ENCODE assay signal across 8 mouse cellular contexts in genomic region chr15:93594296-93594887, GRCm38 (mm10). TPM values are rescaled to one million over a fixed set of nuclear protein-coding genes. Genes with fewer than 3 reads are reported as not detected.
A peak's percentile ranks its signal among the peaks of the same experiment; 100 is the strongest.
DNase-seq lines count a peak whose midpoint lies in the region; ATAC-seq and TF ChIP-seq lines count a peak whose summit lies in the region.

No protein-coding gene starts in this region.

- ATAC-seq in frontal cortex, adult (ENCODE audit: low TSS enrichment) = no peak
- ATAC-seq in forebrain, postnatal 0 days = no peak
- no peak for ATAC-seq in stomach, embryonic 15.5 days (ENCODE audit: insufficient read depth, low FRiP score, low read depth)

- TF ChIP-seq POLR2A in ES-Bruce4 (IDR thresholded peaks at IDR 0.05; ENCODE audit: insufficient read depth, low read length) = no peak
- TF ChIP-seq POLR2A in liver, adult 2 months (IDR thresholded peaks at IDR 0.05; ENCODE audit: extremely low read depth, insufficient read depth, low read length) = no peak

- peak; percentile 28 to 43 for DNase-seq in frontal cortex, postnatal 36 days (ENCODE audit: low spot score in 2 of 2)
- no peak for DNase-seq in forebrain, postnatal 0 days
- DNase-seq in liver, adult 2 months (ENCODE audit: extremely low read depth, low read depth, low spot score) = no peak
- no peak for DNase-seq in retina, postnatal 1 day
- no peak for DNase-seq in right cerebral cortex, postnatal 4 days

- no peak for TF ChIP-seq EP300 in ES-Bruce4 (IDR thresholded peaks at IDR 0.05; ENCODE audit: insufficient read depth, low read depth, low read length)

- H3K36me3 ChIP-seq in ES-Bruce4 (ENCODE audit: control insufficient read depth, insufficient read depth, low read length, poor library complexity, severe bottlenecking) = no peaks in the 10 kb centered on the region
- H3K36me3 ChIP-seq in forebrain, postnatal 0 days (ENCODE audit: insufficient read depth) = no peaks in the 10 kb centered on the region
- H3K36me3 ChIP-seq in liver, adult 2 months (ENCODE audit: control insufficient read depth, insufficient read depth, low read length) = no peaks in the 10 kb centered on the region
- no peaks in the 10 kb centered on the region for H3K36me3 ChIP-seq in stomach, embryonic 15.5 days

- H3K27ac ChIP-seq in ES-Bruce4 (ENCODE audit: insufficient read depth, low read length) = no peak overlapping the region
- no peak overlapping the region for H3K27ac ChIP-seq in forebrain, postnatal 0 days (ENCODE audit: low read depth, low read length)
- H3K27ac ChIP-seq in liver, adult 2 months (replicated peaks; ENCODE audit: insufficient read depth, low read depth, low read length) = peak overlapping the region; percentile 47
- peak overlapping the region; percentile 40; the same call in 1 of the 2 replicates for H3K27ac ChIP-seq in stomach, embryonic 15.5 days

- H3K9me3 ChIP-seq in ES-Bruce4 (replicated peaks; ENCODE audit: control insufficient read depth, insufficient read depth, low read length, poor library complexity, severe bottlenecking) = no peaks in the 10 kb centered on the region
- H3K9me3 ChIP-seq in forebrain, postnatal 0 days (ENCODE audit: low read length) = no peaks in the 10 kb centered on the region
- H3K9me3 ChIP-seq in stomach, embryonic 15.5 days = no peaks in the 10 kb centered on the region

- no peaks in the 10 kb centered on the region for H3K4me1 ChIP-seq in ES-Bruce4 (ENCODE audit: control insufficient read depth, insufficient read depth, low read length)
- H3K4me1 ChIP-seq in forebrain, postnatal 0 days (ENCODE audit: insufficient read depth) = peaks cover 8% of the 10 kb centered on the region; the same call in 1 of the 2 replicates
- 0 out of 2 replicates have a peak, but pooled peaks cover 2% of the 10 kb centered on the region for H3K4me1 ChIP-seq in liver, adult 2 months (ENCODE audit: control insufficient read depth, insufficient read depth, low read length)
- H3K4me1 ChIP-seq in stomach, embryonic 15.5 days = peaks cover 27% of the 10 kb centered on the region

- no peak overlapping the region for H3K4me3 ChIP-seq in ES-Bruce4 (ENCODE audit: low read depth, low read length)
- H3K4me3 ChIP-seq in forebrain, postnatal 0 days (ENCODE audit: low read depth, low read length) = peak overlapping the region; percentile 84
- peak overlapping the region; percentile 80; the same call in 1 of the 2 replicates for H3K4me3 ChIP-seq in liver, adult 2 months (ENCODE audit: insufficient read depth, low read depth, low read length)
- H3K4me3 ChIP-seq in stomach, embryonic 15.5 days (replicated peaks) = peak overlapping the region; percentile 93

- no peak for TF ChIP-seq CTCF in ES-Bruce4 (IDR thresholded peaks at IDR 0.05; ENCODE audit: low read depth, low read length)
- TF ChIP-seq CTCF in forebrain, postnatal 0 days (IDR thresholded peaks at IDR 0.05; ENCODE audit: low read depth) = no peak
- TF ChIP-seq CTCF in liver, adult 2 months (IDR thresholded peaks at IDR 0.05; ENCODE audit: low read depth, low read length) = no peak

- H3K4me2 ChIP-seq in forebrain, postnatal 0 days (ENCODE audit: low read depth) = peak overlapping the region; percentile 90
- H3K4me2 ChIP-seq in stomach, embryonic 15.5 days = peak overlapping the region; percentile 92

- 30% methylated on average over 10 of the region's 10 CpGs for WGBS in forebrain, postnatal 0 days
- 41% methylated on average over 10 of the region's 10 CpGs for WGBS in liver, adult 2 months
- 12% methylated on average over 10 of the region's 10 CpGs for WGBS in stomach, embryonic 15.5 days

- H3K9ac ChIP-seq in ES-Bruce4 (ENCODE audit: low read depth, poor library complexity, severe bottlenecking) = peak overlapping the region; percentile 68; the same call in 1 of the 2 replicates
- peak overlapping the region; percentile 82 for H3K9ac ChIP-seq in forebrain, postnatal 0 days
- H3K9ac ChIP-seq in liver, adult 2 months (ENCODE audit: low read depth, low read length) = peak overlapping the region; percentile 47; the same call in 1 of the 2 replicates
- peak overlapping the region; percentile 16; the same call in 1 of the 2 replicates for H3K9ac ChIP-seq in stomach, embryonic 15.5 days

- no peaks in the 10 kb centered on the region for H3K79me2 ChIP-seq in liver, adult 2 months (ENCODE audit: control insufficient read depth, insufficient read depth, low read length)

- H3K27me3 ChIP-seq in ES-Bruce4 (ENCODE audit: control insufficient read depth, insufficient read depth, low read length, poor library complexity, severe bottlenecking) = peaks cover 6% of the 10 kb centered on the region
- peaks cover 4% of the 10 kb centered on the region; the same call in 1 of the 2 replicates for H3K27me3 ChIP-seq in forebrain, postnatal 0 days (ENCODE audit: insufficient read depth, low read length)
- H3K27me3 ChIP-seq in liver, adult 2 months (ENCODE audit: control insufficient read depth, insufficient read depth, low read length) = no peaks in the 10 kb centered on the region
- no peaks in the 10 kb centered on the region for H3K27me3 ChIP-seq in stomach, embryonic 15.5 days (replicated peaks)

RNA-seq across cellular contexts. Expression of gene Prickle1, which starts 1.3 kb away (rescaled TPM):
- 9.1 and 10.3 TPM in 2 replicates for polyA plus RNA-seq in ES-Bruce4 (2011; ENCODE audit: insufficient read depth, insufficient read length, low read depth, missing spikeins)
- 15.1 and 16.3 TPM in 2 replicates for total RNA-seq in forebrain, postnatal 0 days (2014; rRNA removed)
- polyA plus RNA-seq in forebrain, postnatal 0 days (2015; fragmentation: Nextera tagmentation; extraction: Ambion mirVana) = 15.4 and 15.6 TPM in 2 replicates
- 1.9 and 2.6 TPM in 2 replicates for total RNA-seq in liver, adult 2 months (2014; rRNA removed)
- 1.2 and 1.5 TPM in 2 replicates for polyA plus RNA-seq in liver, adult 2 months (2012; rRNA removed)
- polyA plus RNA-seq in stomach, embryonic 15.5 days (2015; fragmentation: Nextera tagmentation; extraction: Ambion mirVana) = 22.1 and 23.0 TPM in 2 replicates

Comparison
In these comparisons a context has a peak if more than half of its experiments do, and no peak if none do; other contexts are left out.
1. DNase-seq: peak in frontal cortex, postnatal 36 days (2 of 2); none in forebrain, postnatal 0 days (single experiment), liver, adult 2 months (single experiment), retina, postnatal 1 day (single experiment) and right cerebral cortex, postnatal 4 days (single experiment).
2. H3K27ac ChIP-seq: peak in liver, adult 2 months (single experiment) and stomach, embryonic 15.5 days (single experiment); none in ES-Bruce4 (single experiment) and forebrain, postnatal 0 days (single experiment).
3. H3K9ac ChIP-seq: peak in every context shown above with its lines; median percentile 82 in forebrain, postnatal 0 days; 68 in ES-Bruce4; 47 in liver, adult 2 months; 16 in stomach, embryonic 15.5 days.